Mouse (Mus musculus): ENCODE measurements around the gene Zfp385b. TPM values are rescaled to one million over a fixed set of nuclear protein-coding genes. Genes with fewer than 3 reads are reported as not detected.

The Zfp385b gene
- total RNA-seq, 2 experiments from 2014 or later: 51.9 to 56.7 TPM

GRCm38 (mm10) chr2:77795859-77796552 is 23.4 kb downstream of the Zfp385b start:
- peak in 1 of 2 experiments; percentile 26 for DNase-seq (ENCODE audit: low spot score in 2 of 2)
- intact Hi-C loops (cut with DNase I): loop anchor here (5.0 kb wide), 1 partner anchor 226 kb away; no protein-coding TSS in a partner anchor

GRCm38 (mm10) chr2:77790846-77791245 is 28.6 kb downstream of the Zfp385b start:
- DNase-seq (ENCODE audit: low spot score in 2 of 2): no peak
- intact Hi-C loops (cut with DNase I): no loop called here

DNA sequence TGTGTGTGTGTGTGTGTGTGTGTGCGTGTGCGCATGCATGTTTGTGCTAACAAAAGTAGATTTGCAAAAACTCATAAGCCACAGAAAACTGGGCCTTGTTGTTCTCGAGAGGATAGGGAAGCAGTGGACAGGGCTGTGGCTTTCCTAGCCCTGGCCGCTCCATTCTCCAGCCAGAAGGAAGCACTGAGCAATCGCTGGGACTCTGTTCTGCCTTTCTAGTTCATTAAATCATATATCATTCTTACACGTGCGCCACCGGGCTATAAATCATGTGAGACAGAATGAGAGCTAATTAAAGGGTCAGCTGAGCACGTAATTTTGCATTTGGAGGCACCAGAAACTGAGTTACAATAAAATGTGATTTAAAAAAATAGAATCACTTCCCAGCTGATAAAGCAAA is 29.1 kb downstream of the Zfp385b start:
- no peak for DNase-seq (ENCODE audit: low spot score in 2 of 2)
- intact Hi-C loops (cut with DNase I): no loop called here

GRCm38 (mm10) chr2:77781390-77781789 is 38.0 kb downstream of the Zfp385b start:
- intact Hi-C loops (cut with DNase I): no loop called here

DNA sequence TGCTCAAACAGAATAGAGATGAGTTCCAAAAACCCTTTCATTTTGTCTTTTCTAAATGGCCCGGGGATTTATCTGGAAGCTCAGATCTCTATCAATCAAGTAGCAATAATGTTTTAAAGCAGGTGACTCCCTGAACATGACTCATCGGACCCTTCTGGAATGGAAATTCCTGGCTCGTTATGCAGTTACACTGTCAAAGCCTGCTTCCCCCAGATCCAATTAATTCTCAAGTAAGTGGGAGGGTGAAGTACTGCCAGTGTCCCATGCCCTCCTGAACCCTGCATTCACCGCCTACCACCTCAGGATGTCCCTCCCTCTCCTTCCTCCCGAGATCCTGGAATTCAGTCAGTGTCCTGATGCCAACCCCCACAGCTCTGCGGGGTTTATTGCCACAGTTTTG is 41.7 kb downstream of the Zfp385b start:
- no peak for DNase-seq (ENCODE audit: low spot score in 2 of 2)
- intact Hi-C loops (cut with DNase I): no loop called here

More at GRCm38 (mm10) chr2:77781390-77781789, 38.0 kb downstream of the Zfp385b start:
- DNase-seq (ENCODE audit: low spot score in 2 of 2): no peak

DNA sequence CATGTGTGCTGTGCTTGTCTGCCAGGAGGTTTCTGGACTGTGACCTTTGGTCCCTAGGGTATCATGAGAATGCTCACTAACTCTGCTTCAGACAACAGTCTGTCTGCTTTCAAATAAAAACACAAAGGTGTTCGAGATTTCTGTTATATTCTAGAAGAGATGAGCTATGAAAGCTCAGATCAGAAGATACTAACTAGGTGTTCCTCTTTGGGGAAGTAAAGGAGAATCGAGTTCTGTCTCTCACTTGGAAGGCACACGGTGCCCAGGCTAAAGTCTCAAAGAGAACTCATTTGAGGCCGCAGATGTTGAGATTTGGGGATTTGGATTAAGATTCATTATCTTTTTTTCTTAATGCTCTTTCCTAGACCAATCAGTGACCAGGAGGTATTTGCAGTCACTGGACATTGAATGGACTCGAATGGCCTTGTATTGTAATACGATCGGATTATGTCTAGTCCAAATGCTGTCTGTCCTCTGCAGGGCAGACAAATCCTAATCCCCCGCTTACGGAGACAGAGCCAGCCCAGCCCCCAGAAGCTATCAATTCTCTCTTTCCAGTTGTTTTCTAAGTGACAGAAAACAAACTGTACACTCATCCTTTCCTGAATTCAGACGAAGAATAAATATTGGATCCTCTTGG is 42.3 kb downstream of the Zfp385b start:
- no peak for DNase-seq (ENCODE audit: low spot score in 2 of 2)
- intact Hi-C loops (cut with DNase I): no loop called here

DNA sequence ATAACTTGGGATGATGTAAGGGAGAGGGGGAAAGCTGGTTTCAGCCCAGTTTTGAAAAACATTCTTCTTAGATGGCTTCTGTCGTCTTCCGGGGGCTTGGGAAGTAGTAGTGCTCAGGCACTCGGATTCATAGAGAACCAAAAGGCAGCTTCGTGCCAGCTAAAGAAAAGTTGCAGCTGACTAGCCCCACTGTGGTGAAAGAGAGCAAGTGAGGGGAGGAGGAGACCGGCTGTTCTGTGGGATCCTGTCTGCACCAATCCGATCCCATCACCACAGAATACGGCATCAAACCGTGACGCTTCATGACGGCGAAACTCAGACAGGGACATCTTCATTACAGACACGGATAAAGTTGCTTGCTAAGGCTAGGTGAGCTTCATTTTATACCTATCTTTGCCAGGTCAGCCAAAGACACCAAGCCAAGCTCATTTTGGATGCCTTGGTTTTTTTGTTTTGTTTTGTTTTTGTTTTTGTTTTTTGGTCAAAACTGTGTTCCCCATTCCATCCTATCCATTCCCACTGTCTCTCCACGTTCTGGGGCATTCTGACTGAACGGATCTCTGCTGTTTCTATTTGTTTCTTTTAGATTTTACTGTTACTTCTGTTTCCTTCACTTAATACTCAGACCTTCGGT is 44.1 kb downstream of the Zfp385b start:
- no peak for DNase-seq (ENCODE audit: low spot score in 2 of 2)
- intact Hi-C loops (cut with DNase I): no loop called here

DNA sequence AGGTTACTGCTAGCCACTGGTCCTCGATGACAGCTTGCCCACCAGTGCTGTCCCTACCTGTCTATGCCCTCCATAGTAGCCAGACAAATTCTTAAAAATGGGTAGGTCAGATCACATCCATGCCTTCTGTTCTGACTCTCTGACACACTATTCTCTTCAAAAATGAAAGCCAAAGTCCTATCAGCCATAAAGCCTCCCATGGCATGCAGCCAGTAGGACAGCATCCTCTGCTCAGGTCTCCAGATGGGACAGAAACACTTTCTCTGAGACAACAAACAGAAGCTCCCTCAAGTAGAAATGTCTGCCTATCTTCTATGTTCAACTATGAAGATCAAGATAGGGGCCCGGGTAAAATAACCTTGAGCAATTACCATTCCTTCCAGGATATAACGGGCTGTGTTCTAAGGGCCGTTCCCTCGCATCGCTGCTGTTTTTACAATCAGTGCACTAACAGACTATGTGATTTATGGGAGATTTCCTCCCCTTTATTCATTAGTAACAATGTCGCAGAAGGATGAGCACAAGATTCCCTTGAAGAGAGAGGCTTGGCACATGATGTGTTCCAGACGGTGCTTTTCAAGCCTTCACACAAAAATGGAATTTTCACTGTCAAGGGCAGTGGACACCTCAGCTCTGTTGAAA is 49.3 kb downstream of the Zfp385b start:
- no peak for DNase-seq (ENCODE audit: low spot score in 2 of 2)
- intact Hi-C loops (cut with DNase I): no loop called here

GRCm38 (mm10) chr2:77768321-77768886 is 51.0 kb downstream of the Zfp385b start:
- intact Hi-C loops (cut with DNase I): no loop called here
- DNase-seq (ENCODE audit: low spot score in 2 of 2): peak; percentile 42 to 50

DNA sequence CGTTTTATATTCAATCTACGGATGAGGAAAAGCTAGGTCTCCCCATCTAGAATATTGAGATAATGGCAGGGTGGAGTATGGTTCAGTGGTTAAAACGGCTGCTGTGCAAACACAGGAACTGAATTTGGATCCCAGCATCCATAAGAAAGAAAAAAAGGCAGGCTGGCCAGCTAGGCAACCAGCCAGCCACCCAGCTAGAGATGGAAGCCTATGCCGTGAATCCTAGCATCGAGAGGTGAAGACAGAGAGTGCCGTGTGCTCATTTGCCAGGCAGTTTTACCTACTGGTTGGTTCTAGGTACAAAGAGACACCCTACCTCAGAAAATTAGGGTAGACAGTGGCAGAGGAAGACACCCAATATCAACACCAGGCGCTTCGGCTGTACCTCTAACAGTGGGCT is 57.5 kb downstream of the Zfp385b start:
- intact Hi-C loops (cut with DNase I): no loop called here
- no peak for DNase-seq (ENCODE audit: low spot score in 2 of 2)

DNA sequence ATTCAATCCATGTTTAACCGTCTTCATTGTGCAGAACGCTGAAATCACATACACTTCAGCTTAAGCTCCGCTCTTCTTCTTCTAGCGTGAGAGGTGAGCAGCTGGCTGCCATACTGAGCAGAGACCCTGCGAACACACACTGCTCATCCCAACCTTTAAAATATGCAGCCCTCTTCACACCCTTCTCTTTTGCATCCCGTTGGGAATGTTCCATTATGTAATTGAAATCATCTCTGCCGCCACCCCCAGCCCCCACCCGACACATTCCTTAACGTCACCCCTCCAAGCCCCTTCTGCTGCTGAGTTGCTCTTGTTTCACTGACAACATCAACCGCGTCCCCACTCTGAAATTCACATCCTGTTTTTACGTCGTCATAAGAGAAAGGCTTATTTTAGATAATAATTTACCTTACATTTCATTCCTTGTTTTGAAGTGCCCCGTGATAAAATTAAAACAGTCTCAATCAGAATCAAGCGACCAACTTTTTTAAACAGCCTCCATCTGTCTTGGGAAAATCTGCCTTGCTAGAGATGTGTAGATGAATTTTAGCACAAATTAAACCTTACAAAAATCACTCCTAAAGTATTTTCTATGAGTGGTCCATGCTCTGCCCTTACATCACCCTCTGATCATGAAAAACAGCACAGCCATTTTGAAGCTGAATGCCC is 60.9 kb downstream of the Zfp385b start:
- DNase-seq (ENCODE audit: low spot score in 2 of 2): peak; percentile 45 to 51
- intact Hi-C loops (cut with DNase I): no loop called here

DNA sequence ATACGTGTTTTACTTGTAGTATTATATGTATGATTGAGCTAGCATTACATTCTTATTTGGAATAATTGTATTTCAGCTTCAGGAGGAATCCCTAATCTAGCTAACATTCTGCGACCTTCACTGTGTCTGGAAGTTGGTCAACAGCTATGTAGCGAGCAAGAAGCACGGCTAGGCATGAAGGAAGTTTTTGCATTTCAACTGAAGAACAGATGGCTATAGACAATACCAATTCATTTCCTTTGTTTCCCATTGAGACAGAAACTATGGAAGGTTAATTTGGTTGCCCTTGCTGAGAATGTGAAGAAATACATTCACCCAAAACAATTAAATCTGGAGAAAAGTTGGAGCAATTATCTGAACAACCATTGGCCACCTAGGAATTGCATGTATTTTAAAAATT is 66.9 kb downstream of the Zfp385b start:
- no peak for DNase-seq (ENCODE audit: low spot score in 2 of 2)
- intact Hi-C loops (cut with DNase I): no loop called here

DNA sequence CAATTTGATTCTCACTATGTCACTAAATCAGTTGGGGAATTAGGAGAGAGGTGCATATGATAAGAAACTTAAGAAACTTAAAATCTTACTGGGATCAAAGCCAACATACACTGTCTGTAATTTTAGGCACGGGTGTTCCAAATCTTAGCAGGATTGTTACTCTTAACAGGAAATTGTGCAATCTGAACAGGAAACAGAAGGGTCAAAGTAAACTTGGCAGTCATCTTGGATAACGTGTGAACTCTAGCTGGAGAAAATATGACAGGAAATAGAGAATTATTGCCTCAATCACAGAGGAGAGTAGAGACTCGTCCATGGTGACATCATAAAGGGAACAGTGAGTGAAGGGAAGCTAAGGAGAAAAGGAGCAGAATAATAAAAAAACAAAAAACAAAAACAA is 69.8 kb downstream of the Zfp385b start:
- DNase-seq (ENCODE audit: low spot score in 2 of 2): no peak
- intact Hi-C loops (cut with DNase I): no loop called here

- intact Hi-C loops (cut with DNase I): no loop called here
- no peak for DNase-seq (ENCODE audit: low spot score in 2 of 2)
Measured at GRCm38 (mm10) chr2:77746417-77746816, 73.0 kb downstream of the Zfp385b start.

DNA sequence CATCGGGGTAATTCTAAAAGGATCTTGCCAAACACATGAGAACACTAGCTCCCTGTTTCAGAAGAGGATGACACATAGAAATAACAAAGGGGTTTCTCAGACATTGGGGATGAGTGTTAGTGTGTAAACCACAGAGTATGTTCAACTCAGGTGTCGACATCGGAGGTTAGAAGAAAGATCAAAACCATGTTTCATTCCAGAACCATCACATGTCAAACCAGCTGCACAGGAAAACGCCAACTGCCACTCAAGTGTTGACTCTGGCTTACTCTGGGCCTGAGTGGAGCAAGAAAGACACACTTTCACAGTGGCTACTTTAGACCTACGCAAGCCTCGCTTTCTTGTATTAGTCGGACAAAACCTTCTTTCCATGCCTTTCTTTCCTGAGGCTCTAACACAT is 74.2 kb downstream of the Zfp385b start:
- no peak for DNase-seq (ENCODE audit: low spot score in 2 of 2)
- intact Hi-C loops (cut with DNase I): no loop called here

GRCm38 (mm10) chr2:77742359-77742758 is 77.1 kb downstream of the Zfp385b start:
- intact Hi-C loops (cut with DNase I): no loop called here

DNA sequence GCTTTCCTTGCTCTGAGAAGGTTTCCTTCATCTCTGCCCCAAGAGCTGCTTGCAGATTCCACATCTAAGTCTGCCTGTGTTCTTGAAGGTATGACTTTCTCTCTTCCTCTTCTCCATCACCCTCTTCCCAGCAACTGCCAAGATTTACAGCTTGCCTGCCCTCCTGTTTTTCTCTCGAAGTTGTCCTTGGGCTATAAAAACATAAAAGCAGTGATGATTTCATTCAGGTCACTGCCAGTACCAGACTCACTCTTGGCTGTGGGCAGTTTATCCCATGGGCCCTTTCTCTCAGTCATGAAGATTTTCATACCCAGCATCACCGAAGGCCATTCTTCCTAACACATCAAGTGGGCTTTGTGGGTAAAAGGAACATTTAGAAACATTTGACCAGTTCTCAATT is 89.2 kb downstream of the Zfp385b start:
- DNase-seq (ENCODE audit: low spot score in 2 of 2): no peak
- intact Hi-C loops (cut with DNase I): no loop called here

More at GRCm38 (mm10) chr2:77742359-77742758, 77.1 kb downstream of the Zfp385b start:
- DNase-seq (ENCODE audit: low spot score in 2 of 2): no peak

DNA sequence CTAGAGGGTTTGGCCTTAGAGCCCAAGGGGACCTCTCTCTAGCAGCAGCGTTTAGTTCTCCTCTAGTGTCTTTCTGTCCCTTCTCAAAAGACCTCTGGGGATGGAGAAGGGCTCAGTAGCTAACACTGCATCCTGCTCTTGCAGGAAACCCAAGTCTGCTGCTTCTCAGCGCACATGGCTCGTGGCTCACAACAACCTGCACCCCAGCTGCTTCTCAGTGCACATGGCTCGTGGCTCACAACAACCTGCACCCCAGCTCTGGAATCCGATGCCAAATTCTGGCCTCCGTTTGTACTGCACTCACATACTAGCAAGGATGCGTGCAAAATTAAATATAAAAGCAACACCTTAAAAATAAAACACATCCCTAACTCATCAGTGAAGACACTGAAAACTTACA is 92.6 kb downstream of the Zfp385b start:
- intact Hi-C loops (cut with DNase I): no loop called here
- DNase-seq (ENCODE audit: low spot score in 2 of 2): no peak

GRCm38 (mm10) chr2:77720806-77721205 is 98.6 kb downstream of the Zfp385b start:
- intact Hi-C loops (cut with DNase I): no loop called here
- DNase-seq (ENCODE audit: low spot score in 2 of 2): no peak

- intact Hi-C loops (cut with DNase I): no loop called here
- DNase-seq (ENCODE audit: low spot score in 2 of 2): no peak
Measured at GRCm38 (mm10) chr2:77716367-77716766, 103.1 kb downstream of the Zfp385b start.
